Mouse (Mus musculus): ENCODE data around the gene D430042O09Rik.

- TF ChIP-seq CTCF (IDR thresholded peaks at IDR 0.05; ENCODE audit: control insufficient read depth, insufficient read depth, insufficient read length) (no peak), CEBPB (IDR thresholded peaks at IDR 0.05; ENCODE audit: low read depth) (no peak), MYOG (IDR thresholded peaks at IDR 0.05; ENCODE audit: control insufficient read depth, extremely low read depth, insufficient read length) (no peak), USF1 (IDR thresholded peaks at IDR 0.05; ENCODE audit: low read depth) (no peak)
These were observed 112.5 kb downstream of the D430042O09Rik start for GRCm38 (mm10) chr7:125820233-125820632.
